Mouse (Mus musculus): Measurements from ENCODE around the gene Krt42.

Gene Krt42

GRCm38 (mm10) chr11:100257967-100258366 lies 11.7 kb downstream of the Krt42 start:
- no peak for TF ChIP-seq GATA4 (IDR thresholded peaks at IDR 0.05; ENCODE audit: insufficient replicate concordance, low read length)

GRCm38 (mm10) chr11:100255514-100255913 lies 14.2 kb downstream of the Krt42 start:
- TF ChIP-seq GATA4 (IDR thresholded peaks at IDR 0.05; ENCODE audit: insufficient replicate concordance, low read length), result no peak

GRCm38 (mm10) chr11:100254360-100255090 lies 15.1 kb downstream of the Krt42 start:
- no peak for TF ChIP-seq GATA4 (IDR thresholded peaks at IDR 0.05; ENCODE audit: insufficient replicate concordance, low read length)

GRCm38 (mm10) chr11:100248852-100249465 lies 20.7 kb downstream of the Krt42 start, which contains the start of gene Krt16:
Gene Krt16 (minus strand): TSS chr11:100248902.
- TF ChIP-seq GATA4 (IDR thresholded peaks at IDR 0.05; ENCODE audit: insufficient replicate concordance, low read length), result no peak

GRCm38 (mm10) chr11:100221741-100222140 lies 47.9 kb downstream of the Krt42 start:
- no peak for TF ChIP-seq GATA4 (IDR thresholded peaks at IDR 0.05; ENCODE audit: insufficient replicate concordance, low read length)

GRCm38 (mm10) chr11:100219304-100219703 lies 50.4 kb downstream of the Krt42 start:
- no peak for TF ChIP-seq GATA4 (IDR thresholded peaks at IDR 0.05; ENCODE audit: insufficient replicate concordance, low read length)
